Mouse (Mus musculus) adipocyte (in vitro differentiated cells): ENCODE measurements at regions not wholly inside any gene's neighbourhood (a gene's known extent, or its start where the extent isn't known, plus 50 kb on each side); places are given as distances from the start of the nearest gene placed in this dataset.

Experiments used
- DNase-seq: peaks from one replicate; pipeline ENCODE4 v3.0.0-alpha.2; 2016; ENCODE audit warnings: low spot score

GRCm38 (mm10) chr15:29199988-29200387, 972.4 kb upstream of the Ctnnd2 start:
- DNase-seq = no peak

GRCm38 (mm10) chr15:29223667-29224066, 948.7 kb upstream of the Ctnnd2 start:
- DNase-seq = no peak

GRCm38 (mm10) chr15:29226889-29227288, 945.5 kb upstream of the Ctnnd2 start:
- DNase-seq = no peak

- peak; percentile 4 for DNase-seq
Measured at GRCm38 (mm10) chr15:29234635-29235034, 937.8 kb upstream of the Ctnnd2 start.

GRCm38 (mm10) chr15:29255152-29255551, 917.2 kb upstream of the Ctnnd2 start:
- DNase-seq = peak; percentile 53

- no peak for DNase-seq
Measured at GRCm38 (mm10) chr15:29266767-29267166, 905.6 kb upstream of the Ctnnd2 start.

- no peak for DNase-seq
Measured at GRCm38 (mm10) chr15:29296454-29296853, 875.9 kb upstream of the Ctnnd2 start.
